Comparison of ENCODE assay signal across 17 mouse cellular contexts in the genomic region with DNA sequence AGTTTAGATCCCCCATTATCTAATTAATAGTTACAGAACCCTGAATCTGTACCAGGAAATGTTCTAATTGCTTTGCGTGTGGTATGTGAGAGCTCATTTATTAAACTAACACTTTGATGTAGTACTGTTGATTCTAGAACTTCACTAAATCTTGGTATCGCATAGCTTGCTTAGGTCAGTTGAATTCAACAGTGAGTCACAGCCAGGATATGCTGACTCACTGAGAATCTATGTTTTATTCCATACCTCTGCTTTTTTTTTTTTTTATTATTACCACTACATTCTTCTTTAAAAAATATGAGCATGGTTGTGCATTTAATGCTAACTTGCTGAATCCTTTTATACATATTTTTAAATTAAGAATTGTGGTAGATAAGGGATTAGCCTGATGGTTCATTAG.
"Had no signal": no experiment of that assay in that cellular context is flagged by ENCODE, and none has a peak within 500 bp of the region (broad histone marks: within the 10 kb centered on the region; RNA-seq: fewer than 3 reads in every experiment).

No protein-coding gene starts in this region.

- DNase-seq: lung, adult 18-20 months; lung, embryonic 14.5 days; lung, postnatal 10 days; lung, postnatal 4 days; midbrain, embryonic 14.5 days; right cerebral cortex, adult 18-20 months; right cerebral cortex, postnatal 25 days; right cerebral cortex, postnatal 4 days; spleen, adult 18-20 months; thymus, adult 18-20 months; thymus, postnatal 14 days; thymus, postnatal 36 days had no signal

- H3K4me1 ChIP-seq: midbrain, embryonic 10.5 days; midbrain, embryonic 12.5 days; neural tube, embryonic 12.5 days had no signal

- H3K36me3 ChIP-seq: midbrain, embryonic 10.5 days; midbrain, embryonic 12.5 days; neural tube, embryonic 12.5 days had no signal

- ATAC-seq: midbrain, embryonic 16.5 days had no signal

- H3K27ac ChIP-seq: midbrain, embryonic 10.5 days; midbrain, embryonic 12.5 days; neural tube, embryonic 12.5 days had no signal

- H3K27me3 ChIP-seq: midbrain, embryonic 12.5 days; neural tube, embryonic 12.5 days had no signal

- H3K4me2 ChIP-seq: lung, embryonic 14.5 days; midbrain, embryonic 12.5 days; neural tube, embryonic 12.5 days had no signal

- H3K4me3 ChIP-seq: midbrain, embryonic 10.5 days; midbrain, embryonic 12.5 days; myocyte; neural tube, embryonic 12.5 days had no signal

- H3K9ac ChIP-seq: lung, embryonic 14.5 days; midbrain, embryonic 12.5 days; neural tube, embryonic 12.5 days had no signal

- H3K9me3 ChIP-seq: midbrain, embryonic 10.5 days; midbrain, embryonic 12.5 days; neural tube, embryonic 12.5 days had no signal
